Mouse (Mus musculus): ENCODE results near the gene Gm128. TPM values are rescaled to one million over a fixed set of nuclear protein-coding genes. Genes with fewer than 3 reads are reported as not detected.

The Gm128 gene
- total RNA-seq, 2 experiments from 2014 or later, result 0.18 TPM; not detected in 1

GRCm38 (mm10) chr3:95200132-95200531 is 41.3 kb downstream of the Gm128 start:
- no peak for DNase-seq (ENCODE audit: low spot score in 2 of 2)

GRCm38 (mm10) chr3:95199101-95199500 is 42.3 kb downstream of the Gm128 start:
- no peak for DNase-seq (ENCODE audit: low spot score in 2 of 2)

GRCm38 (mm10) chr3:95195772-95196171 is 45.6 kb downstream of the Gm128 start:
- DNase-seq (ENCODE audit: low spot score in 2 of 2), result no peak

DNA sequence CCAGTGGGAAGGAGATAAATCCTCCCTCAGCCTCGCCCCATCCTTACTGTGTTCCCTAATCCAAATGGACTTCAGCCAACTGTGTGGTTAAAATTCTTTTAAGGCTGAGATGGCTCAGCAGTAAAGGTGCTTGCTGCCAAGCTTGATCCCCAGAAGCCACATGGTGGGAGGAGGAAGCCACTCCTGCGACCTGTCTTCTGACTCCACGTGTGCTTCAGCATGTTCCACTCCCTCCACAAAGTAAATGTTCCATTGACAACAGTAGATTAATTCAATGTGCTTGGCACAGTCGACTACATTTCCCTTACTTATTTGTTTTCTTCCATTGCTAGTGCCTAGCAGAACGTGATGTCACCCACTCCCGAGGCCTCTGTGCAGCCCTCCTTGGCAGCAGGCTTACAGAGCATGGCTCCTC is 46.7 kb downstream of the Gm128 start:
- no peak for DNase-seq (ENCODE audit: low spot score in 2 of 2)

Other genes with a start within 250 kb of the Gm128 start
- 10 to 100 TPM; 29.6 to 34.7 TPM for gene Zfp687, start 226.2 kb downstream of the Gm128 start, total RNA-seq (2021)
- 100 to 1,000 TPM; 175 to 200 TPM for gene Psmd4, start 199.0 kb downstream of the Gm128 start, total RNA-seq (2021)
- gene Pip5k1a, start 134.7 kb downstream of the Gm128 start, total RNA-seq (2021), result 10 to 100 TPM; 22.7 to 26.2 TPM
- gene Vps72, start 130.6 kb downstream of the Gm128 start, total RNA-seq (2021), result 10 to 100 TPM; 62.3 to 71.2 TPM
- 100 to 1,000 TPM; 250 to 275 TPM for gene Tmod4, start 117.1 kb downstream of the Gm128 start, total RNA-seq (2021)
- gene Scnm1, start 107.6 kb downstream of the Gm128 start, total RNA-seq (2021), result 10 to 100 TPM; 48.8 to 51.2 TPM
- gene Lysmd1, start 107.5 kb downstream of the Gm128 start, total RNA-seq (2021), result 1 to 10 TPM; 6.8 to 7.0 TPM
- gene Tnfaip8l2, start 99.2 kb downstream of the Gm128 start, total RNA-seq (2021), result 1 to 10 TPM; 2.8 to 3.7 TPM
- gene Sema6c, start 81.1 kb downstream of the Gm128 start, total RNA-seq (2021), result 100 to 1,000 TPM; 112 to 123 TPM
- 10 to 100 TPM; 18.0 to 18.8 TPM for gene Gabpb2, start 23.7 kb downstream of the Gm128 start, total RNA-seq (2021)
- gene Cdc42se1, start 12.9 kb downstream of the Gm128 start, total RNA-seq (2021), result 10 to 100 TPM; 48.1 to 49.2 TPM
- gene Mllt11, start 9.4 kb downstream of the Gm128 start, total RNA-seq (2021), result 10 to 100 TPM; 30.9 to 34.4 TPM
- under 1 TPM; 0.16 to 0.29 TPM for gene Bnipl, start 9.6 kb upstream of the Gm128 start, total RNA-seq (2021)
- 10 to 100 TPM; 22.8 to 26.8 TPM for gene Mindy1, start 39.7 kb upstream of the Gm128 start, total RNA-seq (2021)
- 10 to 100 TPM; 68.7 to 78.2 TPM for gene Prune1, start 40.5 kb upstream of the Gm128 start, total RNA-seq (2021)
- gene Anxa9, start 65.6 kb upstream of the Gm128 start, total RNA-seq (2021), result 1 to 10 TPM in 1 of 2 experiments, under 1 TPM in 1; 0.57 to 1.1 TPM
- 10 to 100 TPM; 56.0 to 61.5 TPM for gene Cers2, start 73.2 kb upstream of the Gm128 start, total RNA-seq (2021)
- gene Setdb1, start 115.6 kb upstream of the Gm128 start, total RNA-seq (2021), result 10 to 100 TPM; 22.5 to 24.5 TPM
- gene 4930558C23Rik, start 161.2 kb upstream of the Gm128 start, total RNA-seq (2021), result not detected
- 10 to 100 TPM; 59.6 to 72.8 TPM for gene Arnt, start 192.8 kb upstream of the Gm128 start, total RNA-seq (2021)